In genomic region chr3:90241669-90242358, GRCm38 (mm10) we compare ENCODE assay signal across 18 mouse cellular contexts. TPM values are rescaled to one million over a fixed set of nuclear protein-coding genes. Genes with fewer than 3 reads are reported as not detected.
DNase-seq lines count a peak whose midpoint lies in the region; ATAC-seq and TF ChIP-seq lines count a peak whose summit lies in the region.
"Had no signal": no experiment of that assay in that cellular context is flagged by ENCODE, and none has a peak within 500 bp of the region (broad histone marks: within the 10 kb centered on the region; RNA-seq: fewer than 3 reads in every experiment).

No protein-coding gene starts in this region.

- H3K4me1 ChIP-seq in forebrain, embryonic 11.5 days (replicated peaks; ENCODE audit: control insufficient read depth, insufficient read depth, low read length) = peaks cover 4% of the 10 kb centered on the region; the same call in 1 of the 2 replicates
- peaks cover 17% of the 10 kb centered on the region for H3K4me1 ChIP-seq in forebrain, embryonic 13.5 days
- peaks cover 38% of the 10 kb centered on the region for H3K4me1 ChIP-seq in liver, embryonic 12.5 days
- H3K4me1 ChIP-seq in liver, embryonic 14.5 days (replicated peaks; ENCODE audit: control insufficient read depth in 2 of 2, insufficient read depth in 2 of 2, low read length in 1 of 2) = peaks cover 6 to 13% of the 10 kb centered on the region in 2 experiments
- peaks cover 7% of the 10 kb centered on the region; the same call in 1 of the 2 replicates for H3K4me1 ChIP-seq in stomach, postnatal 0 days (replicated peaks; ENCODE audit: control insufficient read depth, insufficient read depth)

- H3K9ac ChIP-seq in forebrain, embryonic 11.5 days (ENCODE audit: low read length) = no peak overlapping the region
- no peak overlapping the region for H3K9ac ChIP-seq in forebrain, embryonic 13.5 days
- no peak overlapping the region for H3K9ac ChIP-seq in liver, embryonic 12.5 days
- H3K9ac ChIP-seq in liver, embryonic 14.5 days (replicated peaks) = no peak overlapping the region
- no peak overlapping the region for H3K9ac ChIP-seq in stomach, postnatal 0 days (ENCODE audit: low read length)

- H3K9me3 ChIP-seq in forebrain, embryonic 11.5 days (ENCODE audit: control insufficient read depth, low read length) = no peaks in the 10 kb centered on the region
- no peaks in the 10 kb centered on the region for H3K9me3 ChIP-seq in forebrain, embryonic 13.5 days (replicated peaks)
- no peaks in the 10 kb centered on the region for H3K9me3 ChIP-seq in liver, embryonic 12.5 days (replicated peaks)
- no peaks in the 10 kb centered on the region for H3K9me3 ChIP-seq in liver, embryonic 14.5 days (ENCODE audit: control insufficient read depth, low read length)
- no peaks in the 10 kb centered on the region for H3K9me3 ChIP-seq in stomach, postnatal 0 days (ENCODE audit: control insufficient read depth, low read length)
- H3K9me3 ChIP-seq: heart, embryonic 12.5 days; lung, embryonic 15.5 days; megakaryocyte, embryonic 14.5 days had no signal

- no peak for TF ChIP-seq EP300 in liver, embryonic 14.5 days (IDR thresholded peaks at IDR 0.05; ENCODE audit: low read depth)
- no peak for TF ChIP-seq EP300 in stomach, postnatal 0 days (optimal IDR thresholded peaks at IDR 0.05)

- TF ChIP-seq CTCF in liver, embryonic 14.5 days (IDR thresholded peaks at IDR 0.05; ENCODE audit: low read depth) = no peak
- TF ChIP-seq CTCF in stomach, postnatal 0 days (IDR thresholded peaks at IDR 0.05; ENCODE audit: low read depth) = no peak

- H3K27ac ChIP-seq in forebrain, embryonic 11.5 days (ENCODE audit: low read depth, low read length) = no peak overlapping the region
- no peak overlapping the region for H3K27ac ChIP-seq in forebrain, embryonic 13.5 days
- H3K27ac ChIP-seq in liver, embryonic 12.5 days = no peak overlapping the region
- no peak overlapping the region for H3K27ac ChIP-seq in liver, embryonic 14.5 days
- peak overlapping the region; percentile 4; the same call in 1 of the 2 replicates for H3K27ac ChIP-seq in stomach, postnatal 0 days (replicated peaks)

- DNase-seq in forebrain, embryonic 11.5 days (ENCODE audit: low spot score) = no peak
- no peak for DNase-seq in liver
- no peak for DNase-seq in liver, embryonic 14.5 days (ENCODE audit: low read depth in 3 of 3, low spot score in 3 of 3)
- no peak for DNase-seq in stomach, postnatal 0 days (ENCODE audit: low spot score)
- DNase-seq in urinary bladder, postnatal 14 days (ENCODE audit: low spot score) = no peak
- DNase-seq in kidney, adult 18-20 months = no peak
- DNase-seq: adrenal gland, postnatal 10 days; cerebellum, adult 9-10 months; embryo, embryonic 11 days; gastrocnemius, postnatal 36 days; heart, postnatal 4 days; kidney, postnatal 4 days had no signal

- H3K27me3 ChIP-seq in forebrain, embryonic 11.5 days (ENCODE audit: control insufficient read depth, insufficient read depth, low read length) = no peaks in the 10 kb centered on the region
- H3K27me3 ChIP-seq in forebrain, embryonic 13.5 days = no peaks in the 10 kb centered on the region
- H3K27me3 ChIP-seq in liver, embryonic 12.5 days (replicated peaks) = no peaks in the 10 kb centered on the region
- no peaks in the 10 kb centered on the region for H3K27me3 ChIP-seq in liver, embryonic 14.5 days (ENCODE audit: control insufficient read depth, insufficient read depth, low read length)
- H3K27me3 ChIP-seq in stomach, postnatal 0 days (ENCODE audit: control insufficient read depth, insufficient read depth, low read length) = no peaks in the 10 kb centered on the region
- H3K27me3 ChIP-seq: heart, embryonic 12.5 days; lung, embryonic 15.5 days had no signal

- H3K4me3 ChIP-seq in forebrain, embryonic 11.5 days (ENCODE audit: low read depth, low read length) = no peak overlapping the region
- no peak overlapping the region for H3K4me3 ChIP-seq in forebrain, embryonic 13.5 days
- no peak overlapping the region for H3K4me3 ChIP-seq in liver, embryonic 12.5 days
- no peak overlapping the region for H3K4me3 ChIP-seq in liver, embryonic 14.5 days (ENCODE audit: insufficient read depth in 1 of 2, low read depth in 2 of 2, low read length in 2 of 2)
- H3K4me3 ChIP-seq in stomach, postnatal 0 days (ENCODE audit: low read depth, low read length) = peak overlapping the region; percentile 40; the same call in 1 of the 2 replicates
- H3K4me3 ChIP-seq: erythroblast, embryonic 14.5 days; megakaryocyte, embryonic 14.5 days had no signal

- H3K4me2 ChIP-seq in forebrain, embryonic 11.5 days (ENCODE audit: low read depth, low read length, severe bottlenecking) = no peak overlapping the region
- H3K4me2 ChIP-seq in forebrain, embryonic 13.5 days = no peak overlapping the region
- H3K4me2 ChIP-seq in liver, embryonic 12.5 days = no peak overlapping the region
- H3K4me2 ChIP-seq in liver, embryonic 14.5 days (ENCODE audit: low read depth) = no peak overlapping the region
- H3K4me2 ChIP-seq in stomach, postnatal 0 days (replicated peaks; ENCODE audit: low read depth) = peak overlapping the region; percentile 60

- no peaks in the 10 kb centered on the region for H3K36me3 ChIP-seq in forebrain, embryonic 11.5 days (ENCODE audit: control insufficient read depth, insufficient read depth, low read length)
- peaks cover 3% of the 10 kb centered on the region; the same call in 1 of the 2 replicates for H3K36me3 ChIP-seq in forebrain, embryonic 13.5 days (ENCODE audit: poor library complexity, severe bottlenecking)
- peaks cover 3% of the 10 kb centered on the region for H3K36me3 ChIP-seq in liver, embryonic 12.5 days
- H3K36me3 ChIP-seq in liver, embryonic 14.5 days (replicated peaks; ENCODE audit: control insufficient read depth, insufficient read depth, low read depth) = no peaks in the 10 kb centered on the region
- peaks cover 3% of the 10 kb centered on the region; the same call in 1 of the 2 replicates for H3K36me3 ChIP-seq in stomach, postnatal 0 days (ENCODE audit: control insufficient read depth, insufficient read depth, low read length)
- H3K36me3 ChIP-seq: lung, embryonic 15.5 days had no signal

- ATAC-seq in forebrain, embryonic 11.5 days (replicated peaks; ENCODE audit: low FRiP score) = 0 out of 2 replicates have a peak, but pooled peaks have one; percentile 4
- ATAC-seq in forebrain, embryonic 13.5 days = no peak
- 0 out of 2 replicates have a peak, but pooled peaks have one; percentile 30 for ATAC-seq in liver, embryonic 12.5 days
- peak; percentile 29; the same call in 1 of the 2 replicates for ATAC-seq in liver, embryonic 14.5 days (ENCODE audit: insufficient read depth)
- no peak for ATAC-seq in stomach, postnatal 0 days (ENCODE audit: low FRiP score, low TSS enrichment)

- WGBS in forebrain, embryonic 11.5 days = 87% methylated on average over 10 of the region's 10 CpGs
- WGBS in forebrain, embryonic 13.5 days = 82% methylated on average over 10 of the region's 10 CpGs
- 70% methylated on average over 10 of the region's 10 CpGs for WGBS in liver, embryonic 12.5 days (ENCODE audit: insufficient replicate concordance)
- 55% methylated on average over 10 of the region's 10 CpGs for WGBS in liver, embryonic 14.5 days (ENCODE audit: insufficient replicate concordance)
- 78% methylated on average over 10 of the region's 10 CpGs for WGBS in stomach, postnatal 0 days

RNA-seq across cellular contexts. Expression of gene Creb3l4, which starts 1.5 kb away (rescaled TPM):
- 6.0 and 6.2 TPM in 2 replicates for polyA plus RNA-seq in forebrain, embryonic 11.5 days (2014; fragmentation: Nextera tagmentation; extraction: Ambion mirVana)
- polyA plus RNA-seq in forebrain, embryonic 13.5 days (2015; fragmentation: Nextera tagmentation; extraction: Ambion mirVana) = 5.2 and 5.8 TPM in 2 replicates
- polyA plus RNA-seq in liver, embryonic 12.5 days (2016; fragmentation: Nextera tagmentation; extraction: Ambion mirVana) = 0.56 and 0.66 TPM in 2 replicates
- 0.15 and 0.27 TPM in 2 replicates for polyA plus RNA-seq in liver, embryonic 14.5 days (2012; rRNA removed)
- 0.24 and 0.28 TPM in 2 replicates for polyA plus RNA-seq in liver, embryonic 14.5 days (2014; fragmentation: Nextera tagmentation; extraction: Ambion mirVana)
- polyA plus RNA-seq in stomach, postnatal 0 days (2015; fragmentation: Nextera tagmentation; extraction: Ambion mirVana) = 41.9 TPM in 2 replicates
- polyA plus RNA-seq: erythroblast, embryonic 14.5 days had no signal

RNA-seq across cellular contexts. Expression of gene Slc39a1, which starts 6.2 kb away (rescaled TPM):
- 57.5 and 58.5 TPM in 2 replicates for polyA plus RNA-seq in forebrain, embryonic 11.5 days (2014; fragmentation: Nextera tagmentation; extraction: Ambion mirVana)
- 55.0 and 55.3 TPM in 2 replicates for polyA plus RNA-seq in forebrain, embryonic 13.5 days (2015; fragmentation: Nextera tagmentation; extraction: Ambion mirVana)
- 30.7 and 33.1 TPM in 2 replicates for polyA plus RNA-seq in liver, embryonic 12.5 days (2016; fragmentation: Nextera tagmentation; extraction: Ambion mirVana)
- polyA plus RNA-seq in liver, embryonic 14.5 days (2012; rRNA removed) = 9.8 and 10.8 TPM in 2 replicates
- polyA plus RNA-seq in liver, embryonic 14.5 days (2014; fragmentation: Nextera tagmentation; extraction: Ambion mirVana) = 24.1 and 24.9 TPM in 2 replicates
- 95.4 and 102 TPM in 2 replicates for polyA plus RNA-seq in stomach, postnatal 0 days (2015; fragmentation: Nextera tagmentation; extraction: Ambion mirVana)

RNA-seq across cellular contexts. Expression of gene Jtb, which starts 10.4 kb away (rescaled TPM):
- polyA plus RNA-seq in forebrain, embryonic 11.5 days (2014; fragmentation: Nextera tagmentation; extraction: Ambion mirVana) = 103 and 110 TPM in 2 replicates
- polyA plus RNA-seq in forebrain, embryonic 13.5 days (2015; fragmentation: Nextera tagmentation; extraction: Ambion mirVana) = 102 and 111 TPM in 2 replicates
- polyA plus RNA-seq in liver, embryonic 12.5 days (2016; fragmentation: Nextera tagmentation; extraction: Ambion mirVana) = 64.9 and 66.4 TPM in 2 replicates
- 18.8 and 21.2 TPM in 2 replicates for polyA plus RNA-seq in liver, embryonic 14.5 days (2012; rRNA removed)
- polyA plus RNA-seq in liver, embryonic 14.5 days (2014; fragmentation: Nextera tagmentation; extraction: Ambion mirVana) = 48.8 and 55.9 TPM in 2 replicates
- polyA plus RNA-seq in stomach, postnatal 0 days (2015; fragmentation: Nextera tagmentation; extraction: Ambion mirVana) = 131 TPM in 2 replicates

RNA-seq across cellular contexts. Expression of gene Crtc2, which starts 12.1 kb away (rescaled TPM):
- polyA plus RNA-seq in forebrain, embryonic 11.5 days (2014; fragmentation: Nextera tagmentation; extraction: Ambion mirVana) = 13.7 and 14.6 TPM in 2 replicates
- polyA plus RNA-seq in forebrain, embryonic 13.5 days (2015; fragmentation: Nextera tagmentation; extraction: Ambion mirVana) = 17.2 and 21.5 TPM in 2 replicates
- 8.2 and 9.4 TPM in 2 replicates for polyA plus RNA-seq in liver, embryonic 12.5 days (2016; fragmentation: Nextera tagmentation; extraction: Ambion mirVana)
- polyA plus RNA-seq in liver, embryonic 14.5 days (2012; rRNA removed) = 7.6 and 8.9 TPM in 2 replicates
- 3.2 TPM in 2 replicates for polyA plus RNA-seq in liver, embryonic 14.5 days (2014; fragmentation: Nextera tagmentation; extraction: Ambion mirVana)
- 8.9 and 11.8 TPM in 2 replicates for polyA plus RNA-seq in stomach, postnatal 0 days (2015; fragmentation: Nextera tagmentation; extraction: Ambion mirVana)

RNA-seq across cellular contexts. Expression of gene Dennd4b, which starts 23.2 kb away (rescaled TPM):
- polyA plus RNA-seq in forebrain, embryonic 11.5 days (2014; fragmentation: Nextera tagmentation; extraction: Ambion mirVana) = 6.8 and 7.0 TPM in 2 replicates
- polyA plus RNA-seq in forebrain, embryonic 13.5 days (2015; fragmentation: Nextera tagmentation; extraction: Ambion mirVana) = 3.1 and 4.5 TPM in 2 replicates
- 3.0 and 3.4 TPM in 2 replicates for polyA plus RNA-seq in liver, embryonic 12.5 days (2016; fragmentation: Nextera tagmentation; extraction: Ambion mirVana)
- polyA plus RNA-seq in liver, embryonic 14.5 days (2012; rRNA removed) = 3.9 and 4.6 TPM in 2 replicates
- polyA plus RNA-seq in liver, embryonic 14.5 days (2014; fragmentation: Nextera tagmentation; extraction: Ambion mirVana) = 1.0 and 1.6 TPM in 2 replicates
- polyA plus RNA-seq in stomach, postnatal 0 days (2015; fragmentation: Nextera tagmentation; extraction: Ambion mirVana) = 0.95 and 1.1 TPM in 2 replicates

Comparison
In these comparisons a context has a peak if more than half of its experiments do, and no peak if none do; other contexts are left out.
1. ATAC-seq: peak in forebrain, embryonic 11.5 days (single experiment), liver, embryonic 12.5 days (single experiment) and liver, embryonic 14.5 days (single experiment); none in forebrain, embryonic 13.5 days (single experiment) and stomach, postnatal 0 days (single experiment).